Mouse (Mus musculus): ENCODE measurements around the gene Gm10718.
"Not testable (repeated sequence)": the region's sequence is repeated elsewhere in the genome, so short reads cannot be mapped to it uniquely, and the experiment has no call there.

Gm10718 gene

DNA sequence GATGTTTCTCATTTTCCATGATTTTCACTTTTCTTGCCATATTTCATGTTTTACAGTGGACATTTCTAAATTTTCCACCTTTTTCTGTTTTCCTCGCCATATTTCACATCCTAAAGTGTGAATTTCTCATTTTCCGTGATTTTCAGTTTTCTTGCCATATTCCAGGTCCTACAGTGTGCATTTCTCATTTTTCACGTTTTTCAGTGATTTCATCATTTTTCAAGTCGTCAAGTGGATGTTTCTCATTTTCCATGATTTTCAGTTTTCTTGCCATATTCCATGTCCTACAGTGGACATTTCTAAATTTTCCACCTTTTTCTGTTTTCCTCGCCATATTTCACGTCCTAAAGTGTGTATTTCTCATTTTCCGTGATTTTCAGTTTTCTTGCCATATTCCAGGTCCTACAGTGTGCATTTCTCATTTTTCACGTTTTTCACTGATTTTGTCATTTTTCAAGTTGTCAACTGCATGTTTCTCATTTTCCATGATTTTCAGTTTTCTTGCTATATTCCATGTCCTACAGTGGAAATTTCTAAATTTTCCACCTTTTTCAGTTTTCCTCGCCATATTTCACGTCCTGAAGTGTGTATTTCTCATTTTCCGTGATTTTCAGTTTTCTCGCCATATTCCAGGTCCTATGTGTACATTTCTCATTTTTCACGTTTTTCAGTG is at the start of gene Gm10718:
Gene Gm10718, plus strand, starts transcription at position 236 of the 673 bp plus-strand sequence.
- not testable (repeated sequence) for DNase-seq (ENCODE audit: low spot score)

- peak; percentile 26 for DNase-seq (ENCODE audit: low spot score)
These were observed 22.8 kb upstream of the Gm10718 start, which contains the start of gene Gm10722 for GRCm38 (mm10) chr9:3000445-3000972. TSS of gene Gm10722 (plus strand) at chr9:3000922.

DNA sequence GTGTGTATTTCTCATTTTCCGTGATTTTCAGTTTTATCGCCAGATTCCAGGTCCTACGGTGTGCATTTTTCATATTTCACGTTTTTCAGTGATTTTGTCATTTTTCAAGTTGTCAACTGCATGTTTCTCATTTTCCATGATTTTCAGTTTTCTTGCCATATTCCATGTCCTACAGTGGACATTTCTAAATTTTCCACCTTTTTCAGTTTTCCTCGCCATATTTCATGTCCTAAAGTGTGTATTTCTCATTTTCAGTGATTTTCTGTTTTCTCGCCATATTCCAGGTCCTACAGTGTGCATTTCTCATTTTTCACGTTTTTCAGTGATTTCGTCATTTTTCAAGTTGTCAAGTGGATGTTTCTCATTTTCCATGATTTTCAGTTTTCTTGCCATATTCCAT is 22.3 kb upstream of the Gm10718 start:
- DNase-seq (ENCODE audit: low spot score), result not testable (repeated sequence)

DNA sequence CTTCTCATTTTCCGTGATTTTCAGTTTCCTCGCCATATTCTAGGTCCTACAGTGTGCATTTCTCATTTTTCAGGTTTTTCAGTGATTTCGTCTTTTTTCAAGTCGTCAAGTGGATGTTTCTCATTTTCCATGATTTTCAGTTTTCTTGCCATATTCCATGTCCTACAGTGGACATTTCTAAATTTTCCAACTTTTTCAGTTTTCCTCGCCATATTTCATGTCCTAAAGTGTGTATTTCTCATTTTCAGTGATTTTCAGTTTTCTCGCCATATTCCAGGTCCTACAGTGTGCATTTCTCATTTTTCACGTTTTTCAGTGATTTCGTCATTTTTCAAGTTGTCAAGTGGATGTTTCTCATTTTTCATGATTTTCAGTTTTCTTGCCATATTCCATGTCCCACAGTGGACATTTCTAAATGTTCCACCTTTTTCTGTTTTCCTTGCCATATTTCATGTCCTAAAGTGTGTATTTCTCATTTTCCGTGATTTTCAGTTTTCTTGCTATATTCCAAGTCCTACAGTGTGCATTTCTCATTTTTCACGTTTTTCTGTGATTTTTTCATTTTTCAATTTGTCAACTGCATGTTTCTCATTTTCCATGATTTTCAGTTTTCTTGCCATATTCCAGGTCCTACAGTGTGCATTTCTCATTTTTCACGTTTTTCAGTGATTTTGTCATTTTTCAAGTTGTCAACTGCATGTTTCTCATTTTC is 21.2 kb upstream of the Gm10718 start:
- DNase-seq (ENCODE audit: low spot score), result peak; percentile 25

GRCm38 (mm10) chr9:3002794-3003396 is 20.5 kb upstream of the Gm10718 start, which contains the start of gene Gm11168:
TSS of gene Gm11168 (plus strand) at chr9:3003346.
- DNase-seq (ENCODE audit: low spot score), result not testable (repeated sequence)

DNA sequence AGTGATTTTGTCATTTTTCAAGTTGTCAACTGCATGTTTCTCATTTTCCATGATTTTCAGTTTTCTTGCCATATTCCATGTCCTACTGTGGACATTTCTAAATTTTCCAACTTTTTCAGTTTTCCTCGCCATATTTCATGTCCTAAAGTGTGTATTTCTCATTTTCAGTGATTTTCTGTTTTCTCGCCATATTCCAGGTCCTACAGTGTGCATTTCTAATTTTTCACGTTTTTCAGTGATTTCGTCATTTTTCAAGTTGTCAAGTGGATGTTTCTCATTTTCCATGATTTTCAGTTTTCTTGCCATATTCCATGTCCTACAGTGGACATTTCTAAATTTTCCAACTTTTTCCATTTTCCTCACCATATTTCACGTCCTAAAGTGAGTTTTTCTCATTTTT is 17.2 kb upstream of the Gm10718 start:
- not testable (repeated sequence) for DNase-seq (ENCODE audit: low spot score)

DNA sequence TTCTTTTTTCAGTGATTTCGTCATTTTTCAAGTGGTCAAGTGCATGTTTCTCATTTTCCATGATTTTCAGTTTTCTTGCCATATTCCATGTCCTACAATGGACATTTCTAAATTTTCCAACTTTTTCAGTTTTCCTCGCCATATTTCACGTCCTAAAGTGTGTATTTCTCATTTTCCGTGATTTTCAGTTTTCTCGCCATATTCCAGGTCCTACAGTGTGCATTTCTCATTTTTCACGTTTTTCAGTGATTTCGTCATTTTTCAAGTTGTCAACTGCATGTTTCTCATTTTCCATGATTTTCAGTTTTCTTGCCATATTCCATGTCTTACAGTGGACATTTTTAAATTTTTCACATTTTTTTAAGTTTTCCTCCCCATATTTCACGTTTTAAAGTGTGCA is 16.7 kb upstream of the Gm10718 start:
- not testable (repeated sequence) for DNase-seq (ENCODE audit: low spot score)

DNA sequence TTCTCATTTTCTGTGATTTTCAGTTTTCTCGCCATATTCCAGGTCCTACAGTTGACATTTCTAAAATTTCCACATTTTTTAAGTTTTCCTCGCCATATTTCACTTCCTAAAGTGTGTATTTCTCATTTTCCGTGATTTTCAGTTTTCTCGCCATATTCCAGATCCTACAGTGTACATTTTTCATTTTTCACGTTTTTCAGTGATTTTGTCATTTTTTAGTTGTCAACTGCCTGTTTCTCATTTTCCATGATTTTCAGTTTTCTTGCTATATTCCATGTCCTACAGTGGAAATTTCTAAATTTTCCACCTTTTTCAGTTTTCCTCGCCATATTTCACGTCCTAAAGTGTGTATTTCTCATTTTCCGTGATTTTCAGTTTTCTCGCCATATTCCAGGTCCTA is 16.1 kb upstream of the Gm10718 start:
- peak; percentile 5 for DNase-seq (ENCODE audit: low spot score)

DNA sequence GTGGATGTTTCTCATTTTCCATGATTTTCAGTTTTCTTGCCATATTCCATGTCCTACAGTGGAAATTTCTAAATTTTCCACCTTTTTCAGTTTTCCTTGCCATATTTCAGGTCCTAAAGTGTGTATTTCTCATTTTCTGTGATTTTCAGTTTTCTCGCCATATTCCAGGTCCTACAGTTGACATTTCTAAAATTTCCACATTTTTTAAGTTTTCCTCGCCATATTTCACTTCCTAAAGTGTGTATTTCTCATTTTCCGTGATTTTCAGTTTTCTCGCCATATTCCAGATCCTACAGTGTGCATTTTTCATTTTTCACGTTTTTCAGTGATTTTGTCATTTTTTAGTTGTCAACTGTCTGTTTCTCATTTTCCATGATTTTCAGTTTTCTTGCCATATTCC is 14.0 kb upstream of the Gm10718 start:
- DNase-seq (ENCODE audit: low spot score), result not testable (repeated sequence)

- not testable (repeated sequence) for DNase-seq (ENCODE audit: low spot score)
These were observed 11.2 kb upstream of the Gm10718 start for GRCm38 (mm10) chr9:3012054-3012621.

DNA sequence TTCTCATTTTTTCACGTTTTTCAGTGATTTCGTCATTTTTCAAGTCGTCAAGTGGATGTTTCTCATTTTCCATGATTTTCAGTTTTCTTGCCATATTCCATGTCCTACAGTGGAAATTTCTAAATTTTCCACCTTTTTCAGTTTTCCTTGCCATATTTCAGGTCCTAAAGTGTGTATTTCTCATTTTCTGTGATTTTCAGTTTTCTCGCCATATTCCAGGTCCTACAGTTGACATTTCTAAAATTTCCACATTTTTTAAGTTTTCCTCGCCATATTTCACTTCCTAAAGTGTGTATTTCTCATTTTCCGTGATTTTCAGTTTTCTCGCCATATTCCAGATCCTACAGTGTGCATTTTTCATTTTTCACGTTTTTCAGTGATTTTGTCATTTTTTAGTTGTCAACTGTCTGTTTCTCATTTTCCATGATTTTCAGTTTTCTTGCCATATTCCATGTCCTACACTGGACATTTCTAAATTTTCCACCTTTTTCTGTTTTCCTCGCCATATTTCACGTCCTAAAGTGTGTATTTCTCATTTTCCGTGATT is 10.5 kb upstream of the Gm10718 start, which contains the start of gene Gm10721:
Gene Gm10721, plus strand, starts transcription at position 408 of the 547 bp plus-strand sequence.
- DNase-seq (ENCODE audit: low spot score), result not testable (repeated sequence)

DNA sequence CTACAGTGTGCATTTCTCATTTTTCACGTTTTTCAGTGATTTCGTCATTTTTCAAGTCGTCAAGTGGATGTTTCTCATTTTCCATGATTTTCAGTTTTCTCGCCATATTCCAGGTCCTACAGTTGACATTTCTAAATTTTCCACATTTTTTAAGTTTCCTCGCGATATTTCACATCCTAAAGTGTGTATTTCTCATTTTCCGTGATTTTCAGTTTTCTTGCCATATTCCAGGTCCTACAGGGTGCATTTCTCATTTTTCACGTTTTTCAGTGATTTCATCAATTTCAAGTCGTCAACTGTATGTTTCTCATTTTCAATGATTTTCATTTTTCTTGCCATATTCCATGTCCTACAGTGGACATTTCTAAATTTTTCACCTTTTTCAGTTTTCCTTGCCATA is 8.0 kb upstream of the Gm10718 start, which contains the start of gene Gm10720:
Gene Gm10720, plus strand, starts transcription at position 301 of the 400 bp plus-strand sequence.
- DNase-seq (ENCODE audit: low spot score), result not testable (repeated sequence)

DNA sequence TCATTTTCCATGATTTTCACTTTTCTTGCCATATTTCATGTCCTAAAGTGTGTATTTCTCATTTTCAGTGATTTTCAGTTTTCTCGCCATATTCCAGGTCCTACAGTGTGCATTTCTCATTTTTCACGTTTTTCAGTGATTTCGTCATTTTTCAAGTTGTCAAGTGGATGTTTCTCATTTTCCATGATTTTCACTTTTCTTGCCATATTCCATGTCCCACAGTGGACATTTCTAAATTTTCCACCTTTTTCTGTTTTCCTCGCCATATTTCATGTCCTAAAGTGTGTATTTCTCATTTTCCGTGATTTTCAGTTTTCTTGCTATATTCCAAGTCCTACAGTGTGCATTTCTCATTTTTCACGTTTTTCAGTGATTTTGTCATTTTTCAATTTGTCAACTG is 7.5 kb upstream of the Gm10718 start:
- DNase-seq (ENCODE audit: low spot score), result not testable (repeated sequence)

GRCm38 (mm10) chr9:3017108-3017507 is 6.2 kb upstream of the Gm10718 start, which contains the start of gene Gm10719:
TSS of gene Gm10719 (plus strand) at chr9:3017408.
- DNase-seq (ENCODE audit: low spot score), result not testable (repeated sequence)

- DNase-seq (ENCODE audit: low spot score), result not testable (repeated sequence)
These were observed 4.4 kb upstream of the Gm10718 start for GRCm38 (mm10) chr9:3018944-3019343.

DNA sequence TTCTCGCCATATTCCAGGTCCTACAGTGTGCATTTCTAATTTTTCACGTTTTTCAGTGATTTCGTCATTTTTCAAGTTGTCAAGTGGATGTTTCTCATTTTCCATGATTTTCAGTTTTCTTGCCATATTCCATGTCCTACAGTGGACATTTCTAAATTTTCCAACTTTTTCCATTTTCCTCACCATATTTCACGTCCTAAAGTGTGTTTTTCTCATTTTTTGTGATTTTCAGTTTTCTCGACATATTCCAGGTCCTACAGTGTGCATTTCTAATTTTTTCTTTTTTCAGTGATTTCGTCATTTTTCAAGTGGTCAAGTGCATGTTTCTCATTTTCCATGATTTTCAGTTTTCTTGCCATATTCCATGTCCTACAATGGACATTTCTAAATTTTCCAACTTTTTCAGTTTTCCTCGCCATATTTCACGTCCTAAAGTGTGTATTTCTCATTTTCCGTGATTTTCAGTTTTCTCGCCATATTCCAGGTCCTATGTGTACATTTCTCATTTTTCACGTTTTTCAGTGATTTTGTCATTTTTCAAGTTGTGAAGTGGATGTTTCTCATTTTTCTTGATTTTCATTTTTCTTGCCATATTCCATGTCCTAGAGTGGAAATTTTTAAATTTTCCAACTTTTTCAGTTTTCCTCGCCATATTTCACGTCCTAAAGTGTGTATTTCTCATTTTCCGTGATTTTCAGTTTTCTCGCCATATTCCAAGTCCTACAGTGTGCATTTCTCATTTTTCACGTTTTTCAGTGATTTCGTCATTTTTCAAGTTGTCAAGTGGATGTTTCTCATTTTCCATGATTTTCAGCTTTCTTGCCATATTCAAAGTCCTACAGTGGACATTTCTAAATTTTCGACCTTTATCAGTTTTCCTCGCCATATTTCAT is 3.3 kb upstream of the Gm10718 start:
- not testable (repeated sequence) for DNase-seq (ENCODE audit: low spot score)

DNA sequence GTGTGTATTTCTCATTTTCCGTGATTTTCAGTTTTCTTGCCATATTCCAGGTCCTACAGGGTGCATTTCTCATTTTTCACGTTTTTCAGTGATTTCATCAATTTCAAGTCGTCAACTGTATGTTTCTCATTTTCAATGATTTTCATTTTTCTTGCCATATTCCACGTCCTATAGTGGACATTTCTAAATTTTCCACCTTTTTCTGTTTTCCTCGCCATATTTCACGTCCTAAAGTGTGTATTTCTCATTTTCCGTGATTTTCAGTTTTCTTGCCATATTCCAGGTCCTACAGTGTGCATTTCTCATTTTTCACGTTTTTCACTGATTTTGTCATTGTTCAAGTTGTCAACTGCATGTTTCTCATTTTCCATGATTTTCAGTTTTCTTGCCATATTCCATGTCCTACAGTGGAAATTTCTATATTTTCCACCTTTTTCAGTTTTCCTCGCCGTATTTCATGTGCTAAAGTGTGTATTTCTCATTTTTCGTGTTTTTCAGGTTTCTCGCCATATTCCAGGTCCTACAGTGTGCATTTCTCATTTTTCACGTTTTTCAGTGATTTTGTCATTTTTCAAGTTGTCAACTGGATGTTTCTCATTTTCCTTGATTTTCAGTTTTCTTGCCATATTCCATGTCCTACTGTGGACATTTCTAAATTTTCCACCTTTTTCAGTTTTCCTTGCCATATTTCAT is 885 bp upstream of the Gm10718 start:
- peak; percentile 1 for DNase-seq (ENCODE audit: low spot score)

DNA sequence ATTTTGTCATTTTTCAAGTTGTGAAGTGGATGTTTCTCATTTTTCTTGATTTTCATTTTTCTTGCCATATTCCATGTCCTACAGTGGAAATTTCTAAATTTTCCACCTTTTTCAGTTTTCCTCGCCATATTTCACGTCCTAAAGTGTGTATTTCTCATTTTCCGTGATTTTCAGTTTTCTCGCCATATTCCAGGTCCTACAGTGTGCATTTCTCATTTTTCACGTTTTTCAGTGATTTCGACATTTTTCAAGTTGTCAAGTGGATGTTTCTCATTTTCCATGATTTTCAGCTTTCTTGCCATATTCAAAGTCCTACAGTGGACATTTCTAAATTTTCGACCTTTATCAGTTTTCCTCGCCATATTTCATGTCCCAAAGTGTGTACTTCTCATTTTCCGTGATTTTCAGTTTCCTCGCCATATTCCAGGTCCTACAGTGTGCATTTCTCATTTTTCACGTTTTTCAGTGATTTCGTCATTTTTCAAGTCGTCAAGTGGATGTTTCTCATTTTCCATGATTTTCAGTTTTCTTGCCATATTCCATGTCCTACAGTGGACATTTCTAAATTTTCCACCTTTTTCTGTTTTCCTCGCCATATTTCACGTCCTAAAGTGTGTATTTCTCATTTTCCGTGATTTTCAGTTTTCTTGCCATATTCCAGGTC is 770 bp downstream of the Gm10718 start:
- not testable (repeated sequence) for DNase-seq (ENCODE audit: low spot score)

DNA sequence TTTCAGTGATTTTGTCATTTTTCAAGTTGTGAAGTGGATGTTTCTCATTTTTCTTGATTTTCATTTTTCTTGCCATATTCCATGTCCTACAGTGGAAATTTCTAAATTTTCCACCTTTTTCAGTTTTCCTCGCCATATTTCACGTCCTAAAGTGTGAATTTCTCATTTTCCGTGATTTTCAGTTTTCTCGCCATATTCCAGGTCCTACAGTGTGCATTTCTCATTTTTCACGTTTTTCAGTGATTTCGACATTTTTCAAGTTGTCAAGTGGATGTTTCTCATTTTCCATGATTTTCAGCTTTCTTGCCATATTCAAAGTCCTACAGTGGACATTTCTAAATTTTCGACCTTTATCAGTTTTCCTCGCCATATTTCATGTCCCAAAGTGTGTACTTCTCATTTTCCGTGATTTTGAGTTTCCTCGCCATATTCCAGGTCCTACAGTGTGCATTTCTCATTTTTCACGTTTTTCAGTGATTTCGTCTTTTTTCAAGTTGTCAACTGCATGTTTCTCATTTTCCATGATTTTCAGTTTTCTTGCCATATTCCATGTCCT is 1.6 kb downstream of the Gm10718 start, which contains the start of gene Gm10717:
Gene Gm10717, plus strand, starts transcription at position 506 of the 556 bp plus-strand sequence.
- not testable (repeated sequence) for DNase-seq (ENCODE audit: low spot score)
